Mouse (Mus musculus) cerebellum, adult 11-12 months (tissue): ENCODE measurements around the gene Ankrd39.
"Not testable (repeated sequence)": the region's sequence is repeated elsewhere in the genome, so short reads cannot be mapped to it uniquely, and the experiment has no call there.

Experiments used
- DNase-seq: peaks from one replicate; pipeline ENCODE4 v3.0.0; 2022

The Ankrd39 gene

GRCm38 (mm10) chr1:36551904-36552303 is 4.7 kb upstream of the Ankrd39 start:
- peak; percentile 66 for DNase-seq

GRCm38 (mm10) chr1:36550075-36550863 is 3.0 kb upstream of the Ankrd39 start:
- peak; percentile 70 for DNase-seq

- peak; percentile 56 for DNase-seq
These were observed 2.2 kb upstream of the Ankrd39 start for GRCm38 (mm10) chr1:36549491-36549890.

GRCm38 (mm10) chr1:36548771-36549170 is 1.5 kb upstream of the Ankrd39 start:
- peak; percentile 34 for DNase-seq

GRCm38 (mm10) chr1:36547981-36548598 is 845 bp upstream of the Ankrd39 start:
- peak; percentile 67 for DNase-seq

- DNase-seq: peak; percentile 46
These were observed 1.2 kb downstream of the Ankrd39 start for GRCm38 (mm10) chr1:36545845-36546600.

GRCm38 (mm10) chr1:36545382-36545781 is 1.9 kb downstream of the Ankrd39 start:
- no peak for DNase-seq

GRCm38 (mm10) chr1:36542925-36543324 is 4.3 kb downstream of the Ankrd39 start:
- no peak for DNase-seq

GRCm38 (mm10) chr1:36541844-36542243 is 5.4 kb downstream of the Ankrd39 start:
- DNase-seq: peak; percentile 78

- no peak for DNase-seq
These were observed 6.4 kb downstream of the Ankrd39 start for GRCm38 (mm10) chr1:36540807-36541206.

- DNase-seq: no peak
These were observed 7.1 kb downstream of the Ankrd39 start for GRCm38 (mm10) chr1:36540132-36540531.

- DNase-seq: no peak
These were observed 8.1 kb downstream of the Ankrd39 start, which contains the start of gene Gm42417 for GRCm38 (mm10) chr1:36539186-36539585. Gene Gm42417 (minus strand): TSS chr1:36539429.

GRCm38 (mm10) chr1:36538727-36539126 is 8.5 kb downstream of the Ankrd39 start:
- DNase-seq: no peak

- not testable (repeated sequence) for DNase-seq
These were observed 10.5 kb downstream of the Ankrd39 start, which contains the start of gene Ankrd23 for GRCm38 (mm10) chr1:36536783-36537182. Gene Ankrd23 (minus strand): TSS chr1:36536883.

GRCm38 (mm10) chr1:36536397-36536728 is 10.9 kb downstream of the Ankrd39 start:
- no peak for DNase-seq

GRCm38 (mm10) chr1:36535477-36536396 is 11.5 kb downstream of the Ankrd39 start:
- DNase-seq: peak; percentile 76

- peak; percentile 32 for DNase-seq
These were observed 12.6 kb downstream of the Ankrd39 start for GRCm38 (mm10) chr1:36534595-36535058.

GRCm38 (mm10) chr1:36533546-36533945 is 13.7 kb downstream of the Ankrd39 start:
- DNase-seq: no peak

- DNase-seq: no peak
These were observed 15.8 kb downstream of the Ankrd39 start for GRCm38 (mm10) chr1:36531461-36531860.

GRCm38 (mm10) chr1:36530962-36531361 is 16.3 kb downstream of the Ankrd39 start:
- no peak for DNase-seq

GRCm38 (mm10) chr1:36530485-36530884 is 16.8 kb downstream of the Ankrd39 start:
- peak; percentile 44 for DNase-seq

GRCm38 (mm10) chr1:36529875-36530274 is 17.4 kb downstream of the Ankrd39 start:
- DNase-seq: no peak
